Mouse (Mus musculus) 3134 (cell line): ENCODE results near the gene Uqcc2.

Experiments used
- DNase-seq: peaks from one replicate; pipeline ENCODE4 v3.0.0-alpha.2; 2011; ENCODE audit warnings: low spot score; ENCODE audit not compliant: insufficient read length; ENCODE audit errors: extremely low read depth

Gene Uqcc2

DNA sequence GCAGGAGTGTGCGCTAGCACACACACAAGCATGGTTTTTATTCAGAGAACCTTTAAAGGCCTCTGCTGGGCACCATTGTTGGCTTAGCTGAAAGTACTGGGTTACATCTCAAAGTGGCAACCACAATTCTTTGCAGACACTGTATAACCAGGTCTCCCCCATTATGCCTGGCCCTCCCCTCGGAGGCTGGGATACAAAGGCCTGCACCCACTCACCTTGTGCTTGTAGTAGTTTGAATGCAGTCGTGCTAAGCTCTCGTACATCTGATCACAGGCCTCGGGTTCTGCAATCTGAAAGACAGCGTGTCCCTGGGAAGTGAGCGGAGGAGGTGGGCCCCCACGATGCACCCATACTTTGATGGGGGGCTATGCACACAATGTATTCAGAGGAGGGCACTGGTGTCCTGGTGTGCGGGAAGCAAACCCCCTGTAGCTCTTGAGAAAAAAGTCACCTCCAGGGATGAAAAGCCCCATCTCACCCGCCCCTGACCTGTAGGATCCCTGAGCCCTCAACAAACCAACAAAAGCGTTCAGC lies 8.0 kb downstream of the Uqcc2 start:
- no peak for DNase-seq

DNA sequence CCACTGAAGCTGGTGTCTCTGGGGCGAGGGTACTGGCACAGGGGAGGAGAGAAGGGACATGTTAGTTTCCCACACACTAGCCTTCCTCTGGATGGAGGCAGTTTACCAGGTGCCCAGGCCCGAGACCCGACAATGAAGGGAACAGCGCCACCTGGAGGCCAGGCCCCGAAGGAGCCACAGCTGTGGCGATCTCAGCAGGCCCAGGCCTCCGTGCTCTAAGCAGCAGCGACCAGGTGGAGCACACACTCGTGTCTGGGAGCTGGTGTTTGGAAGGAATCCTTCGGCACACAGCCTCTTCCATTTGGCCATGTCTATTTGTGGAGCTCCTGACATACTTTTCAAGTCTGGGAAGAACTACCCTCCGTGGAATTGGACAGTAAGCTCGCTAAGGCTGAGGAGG lies 8.5 kb downstream of the Uqcc2 start:
- DNase-seq = peak; percentile 71

DNA sequence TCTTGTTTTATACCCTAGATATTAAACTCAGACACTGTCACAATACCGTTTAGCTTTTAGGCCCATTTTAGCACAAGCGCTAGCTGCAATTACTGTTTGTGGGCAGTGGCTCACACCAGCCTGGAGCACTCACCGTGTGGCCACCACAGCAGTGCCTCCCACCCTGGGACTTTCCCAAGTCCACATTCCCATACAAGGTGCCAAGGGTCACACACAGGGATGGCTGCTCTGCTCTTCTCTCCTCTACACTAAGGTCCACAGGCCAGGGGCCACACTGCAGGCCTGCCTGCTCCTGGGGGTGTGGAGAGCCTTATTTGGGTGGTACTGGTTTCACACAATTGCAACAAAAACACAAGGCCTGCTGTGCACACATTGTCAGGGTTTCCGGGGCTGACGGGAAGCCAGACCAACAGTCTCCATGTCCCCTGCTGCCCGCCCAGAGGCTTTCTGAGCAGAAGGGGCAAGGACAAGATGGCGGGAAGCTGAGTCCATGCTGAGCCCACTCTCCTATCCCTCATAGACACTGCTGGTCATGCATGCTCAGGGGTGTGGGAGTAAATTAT lies 9.8 kb downstream of the Uqcc2 start:
- DNase-seq = no peak

DNA sequence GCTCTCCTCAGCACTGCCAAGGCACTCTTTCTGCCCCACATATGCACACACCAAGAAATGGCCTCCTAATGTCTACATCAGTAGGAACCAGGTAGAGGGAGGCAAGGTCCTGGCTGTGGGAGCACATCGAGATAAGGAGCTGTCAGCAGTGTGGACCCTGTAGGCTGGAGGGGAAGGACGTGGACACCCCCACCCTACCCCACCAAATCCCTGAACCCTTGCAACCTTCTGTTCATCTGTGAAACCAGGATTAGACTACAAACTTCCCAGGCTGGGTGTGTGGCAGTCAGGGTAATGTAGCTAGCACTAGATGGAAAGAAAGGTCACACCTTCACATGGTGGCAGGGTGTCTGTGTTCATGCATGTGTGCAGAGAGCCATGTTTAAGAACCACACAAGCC lies 10.6 kb downstream of the Uqcc2 start:
- DNase-seq = no peak

DNA sequence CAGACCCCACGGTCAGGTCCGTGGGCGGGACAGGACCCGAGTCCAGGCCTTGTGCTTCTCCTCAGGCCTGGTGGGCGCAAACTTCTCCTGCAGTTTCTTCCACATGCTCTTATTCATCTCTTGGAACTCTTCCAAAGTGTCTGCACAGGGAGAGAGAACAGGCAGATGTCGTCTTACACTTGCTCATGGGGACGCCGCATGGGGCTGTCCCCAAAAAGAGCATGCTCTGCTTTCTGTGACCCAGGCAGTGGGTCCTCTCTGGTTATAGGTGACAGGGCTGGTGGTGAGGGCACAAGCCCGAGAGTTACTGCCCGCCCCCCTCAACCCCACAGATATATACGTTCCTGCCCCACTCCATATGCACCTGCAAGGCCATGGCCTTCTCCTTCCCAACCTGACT lies 11.0 kb downstream of the Uqcc2 start:
- DNase-seq = peak; percentile 40

DNA sequence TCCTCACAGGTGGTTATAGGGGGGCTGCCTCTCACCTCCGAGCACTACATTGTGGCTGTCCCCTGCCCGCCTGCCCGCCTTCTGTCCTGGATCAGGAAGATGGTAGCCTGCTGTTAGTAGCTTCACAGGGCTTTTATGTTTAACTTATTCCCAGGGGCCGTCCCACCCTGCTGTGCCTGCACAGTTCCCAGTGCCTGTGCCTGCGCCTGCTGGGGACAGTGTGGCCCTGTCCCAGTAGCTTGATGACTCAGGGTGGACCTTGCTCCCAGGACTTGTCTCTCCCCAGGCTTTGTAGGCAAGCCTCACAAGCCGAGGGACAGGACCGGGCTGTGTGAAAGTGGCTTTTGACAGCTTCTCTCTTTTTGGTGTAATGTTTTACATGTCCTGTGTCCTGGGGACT lies 11.9 kb downstream of the Uqcc2 start:
- DNase-seq = peak; percentile 20

DNA sequence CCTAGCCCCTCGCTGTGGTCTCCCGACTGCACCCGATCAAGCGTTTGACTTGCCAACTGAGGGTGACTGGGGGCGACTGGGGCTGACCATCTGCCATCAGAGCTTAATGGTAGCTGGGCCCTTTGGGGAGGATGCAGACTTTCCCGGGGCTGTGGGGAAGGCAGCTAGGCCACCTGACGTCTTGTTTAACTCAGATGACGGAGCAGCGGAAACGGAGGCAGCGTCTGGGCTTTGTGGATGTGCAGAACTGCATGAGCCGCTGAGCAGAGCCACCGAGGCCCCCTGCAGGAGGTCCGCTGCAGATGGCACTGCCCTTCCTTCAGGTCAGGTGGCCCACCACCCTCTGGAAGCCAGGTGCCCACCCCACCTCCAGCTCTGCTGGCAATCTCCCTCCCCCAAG lies 12.4 kb downstream of the Uqcc2 start:
- DNase-seq = peak; percentile 29

DNA sequence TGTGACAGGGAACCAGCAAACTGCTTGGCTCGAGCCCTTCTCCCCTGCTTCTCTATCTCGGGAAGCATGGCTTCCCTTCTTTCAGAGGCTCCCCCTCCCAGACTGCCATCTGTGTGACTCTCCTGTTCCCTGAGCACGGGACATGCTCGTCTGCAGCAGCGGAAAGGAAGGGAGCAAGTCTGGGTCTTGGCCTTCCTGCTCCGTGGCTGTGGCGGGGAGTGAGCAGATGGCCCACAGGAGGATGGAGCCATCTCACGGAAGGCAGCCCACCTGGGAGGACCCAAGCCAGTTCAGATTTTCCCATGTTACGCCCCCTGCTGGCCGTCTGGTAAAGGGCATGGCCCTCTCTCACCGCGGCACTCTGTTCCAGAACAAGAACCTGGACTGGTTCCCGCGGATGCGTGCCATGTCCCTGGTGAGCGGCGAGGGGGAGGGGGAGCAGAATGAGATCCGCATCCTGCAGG lies 13.1 kb downstream of the Uqcc2 start:
- DNase-seq = peak; percentile 24

DNA sequence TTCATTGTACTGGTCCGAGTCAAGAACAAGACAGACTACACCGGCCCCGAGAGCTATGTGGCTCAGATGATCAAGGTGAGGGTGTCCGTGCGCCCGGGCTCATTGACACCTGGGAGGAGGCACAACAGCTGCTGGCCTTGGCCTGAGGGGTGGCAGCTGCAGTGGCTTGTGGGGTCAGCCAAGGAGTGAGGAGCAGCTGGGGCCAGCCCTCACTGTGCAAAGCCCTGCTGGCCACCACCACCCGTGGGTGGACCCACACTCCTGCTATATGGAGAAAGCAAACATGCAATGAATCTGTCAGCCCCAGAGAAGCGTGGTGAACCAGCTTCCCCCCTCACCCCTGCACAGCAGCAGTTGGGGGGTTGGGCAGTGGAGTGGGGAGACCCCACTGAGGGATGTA lies 13.8 kb downstream of the Uqcc2 start:
- DNase-seq = no peak

DNA sequence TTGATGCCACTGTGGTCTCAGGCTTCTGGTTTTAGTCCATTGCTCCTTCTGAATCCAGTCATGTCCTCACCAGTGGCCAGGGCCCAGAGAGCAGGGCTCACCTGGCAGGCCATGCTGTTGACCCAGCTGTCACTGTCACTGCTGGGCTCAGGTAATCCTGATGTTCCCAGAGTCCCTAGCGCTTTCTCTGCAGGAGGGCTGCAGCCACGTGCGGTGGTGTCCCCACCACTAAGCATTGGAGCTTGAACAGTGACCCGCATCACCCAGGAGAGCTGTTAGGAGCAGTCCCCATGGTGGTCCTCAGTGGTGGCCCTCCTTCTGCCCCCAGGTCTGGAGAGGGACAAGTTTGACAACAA lies 14.2 kb downstream of the Uqcc2 start:
- no peak for DNase-seq

DNA sequence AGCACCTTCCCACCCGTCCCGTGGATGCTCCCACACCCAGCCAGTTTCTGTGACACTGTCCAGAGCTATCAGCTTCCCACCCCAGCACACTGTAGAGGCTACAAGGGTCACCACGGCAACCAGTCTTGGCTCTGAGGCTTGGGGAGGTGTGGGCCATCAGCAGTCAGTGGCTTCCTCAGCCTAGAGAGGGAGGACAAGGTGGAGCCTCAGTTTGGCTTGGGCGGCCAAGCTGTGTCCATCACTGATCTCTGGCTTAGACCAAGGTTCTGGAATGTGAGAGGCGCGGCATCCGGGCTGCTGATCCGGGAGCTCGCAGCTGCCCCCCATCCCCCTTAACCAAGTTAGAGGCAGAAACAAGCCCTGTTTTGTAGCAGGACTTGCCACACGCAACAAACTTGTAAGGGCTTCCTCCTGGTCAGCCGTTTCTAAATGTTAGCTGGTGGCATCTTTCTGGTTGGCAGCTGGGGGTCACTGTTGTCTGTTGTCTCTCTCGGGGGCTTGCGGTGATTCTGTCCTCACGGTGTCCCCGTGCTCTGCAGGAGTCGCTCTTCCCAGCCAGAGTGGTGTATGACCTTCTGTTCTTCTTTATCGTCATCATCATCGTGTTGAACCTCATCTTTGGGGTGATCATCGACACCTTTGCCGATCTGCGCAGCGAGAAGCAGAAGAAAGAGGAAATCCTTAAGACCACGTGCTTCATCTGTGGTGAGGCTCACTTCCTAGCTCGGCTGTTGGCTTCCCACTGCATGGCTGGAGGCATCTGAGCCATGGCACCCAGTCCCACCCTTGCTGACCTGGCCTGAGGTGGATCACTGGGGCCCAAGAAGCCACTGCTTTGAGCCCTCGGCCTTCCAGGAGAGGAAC lies 14.8 kb downstream of the Uqcc2 start:
- DNase-seq = no peak

DNA sequence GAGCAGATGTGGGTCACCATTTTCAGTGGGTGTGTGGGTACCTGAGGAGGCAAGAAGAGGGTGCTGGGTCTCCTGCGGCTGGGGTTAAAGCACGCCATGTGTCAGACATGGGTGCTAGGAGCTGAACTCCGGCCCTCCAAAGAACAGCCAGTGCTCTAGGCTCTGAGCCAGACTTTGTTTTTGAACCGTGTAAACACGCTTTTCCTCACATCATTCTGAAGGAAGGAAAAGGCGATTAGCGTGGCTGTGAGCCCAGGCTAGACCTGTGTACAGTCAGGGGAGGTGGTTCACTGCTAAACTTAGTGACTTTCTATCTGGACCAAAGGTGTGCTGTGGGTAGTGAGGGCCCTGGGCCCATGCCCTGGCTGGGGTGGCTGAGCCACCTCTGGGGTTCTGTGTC lies 23.6 kb downstream of the Uqcc2 start:
- DNase-seq = no peak

DNA sequence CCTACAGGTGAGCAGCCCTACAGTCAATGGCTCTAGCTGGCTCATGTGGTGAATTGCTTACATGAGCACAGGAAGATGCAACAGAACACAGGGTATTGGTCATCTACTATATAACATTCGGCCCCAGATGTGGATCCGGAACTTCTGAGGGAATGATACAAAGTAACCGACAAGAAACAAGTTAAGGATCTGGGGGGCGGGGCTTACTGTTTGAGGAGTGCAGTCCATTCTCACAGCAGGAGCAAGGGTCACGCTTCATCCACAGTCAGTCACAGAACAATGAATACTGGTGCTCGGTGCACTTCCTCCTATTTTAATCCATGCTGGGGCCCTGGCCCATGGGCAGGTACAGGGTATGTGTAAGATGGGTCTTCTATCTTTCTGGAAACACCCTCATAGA lies 25.8 kb downstream of the Uqcc2 start:
- no peak for DNase-seq

DNA sequence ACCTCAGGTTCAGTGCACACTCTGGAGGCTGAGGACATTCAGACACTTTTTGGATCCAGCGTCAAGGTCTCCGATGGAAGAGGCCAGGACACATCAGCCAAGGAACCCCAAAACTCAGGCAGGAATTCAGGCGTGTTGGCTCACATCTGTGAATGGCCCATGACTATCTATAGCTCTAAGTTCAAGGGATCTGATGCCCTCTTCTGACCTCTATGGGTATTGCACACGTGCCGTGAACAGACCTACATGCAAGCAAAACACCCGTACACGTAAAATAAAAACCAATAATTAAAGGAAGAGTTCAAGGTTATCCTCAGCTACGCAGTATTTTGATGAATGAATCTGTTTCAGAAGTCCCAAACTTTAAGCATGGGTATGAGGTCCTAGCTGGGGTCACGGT lies 27.0 kb downstream of the Uqcc2 start:
- no peak for DNase-seq

DNA sequence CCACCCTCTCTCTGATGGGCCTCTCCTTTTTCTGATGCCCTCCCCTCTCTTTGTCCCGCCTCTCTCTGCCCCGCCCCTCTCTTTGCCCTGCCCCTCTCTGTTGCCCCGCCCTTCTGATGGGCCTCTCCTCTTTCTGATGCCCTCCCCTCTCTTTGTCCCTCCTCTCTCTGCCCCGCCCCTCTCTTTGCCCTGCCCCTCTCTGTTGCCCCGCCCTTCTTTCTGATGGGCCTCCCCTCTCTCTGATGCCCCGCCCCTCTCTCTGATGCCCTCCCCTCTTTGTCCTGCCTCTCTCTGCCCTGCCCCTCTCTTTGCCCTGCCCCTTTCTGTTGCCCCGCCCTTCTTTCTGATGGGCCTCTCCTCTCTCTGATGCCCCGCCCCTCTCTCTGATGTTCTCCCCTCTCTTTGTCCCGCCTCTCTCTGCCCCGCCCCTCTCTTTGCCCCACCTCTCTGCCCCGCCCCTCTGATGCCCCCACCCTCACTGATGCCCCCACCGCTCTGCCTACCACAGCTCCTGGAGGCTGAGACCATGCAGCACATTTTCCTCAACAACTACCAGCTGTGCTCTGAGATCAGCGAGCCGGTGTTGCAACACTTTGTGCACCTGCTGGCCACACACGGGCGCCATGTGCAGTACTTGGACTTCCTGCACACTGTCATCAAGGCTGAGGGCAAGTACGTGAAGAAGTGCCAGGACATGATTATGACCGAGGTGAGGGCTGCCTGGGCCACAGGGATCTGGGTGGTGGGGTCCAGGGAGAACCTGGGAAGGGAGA lies 27.8 kb downstream of the Uqcc2 start:
- DNase-seq = no peak

DNA sequence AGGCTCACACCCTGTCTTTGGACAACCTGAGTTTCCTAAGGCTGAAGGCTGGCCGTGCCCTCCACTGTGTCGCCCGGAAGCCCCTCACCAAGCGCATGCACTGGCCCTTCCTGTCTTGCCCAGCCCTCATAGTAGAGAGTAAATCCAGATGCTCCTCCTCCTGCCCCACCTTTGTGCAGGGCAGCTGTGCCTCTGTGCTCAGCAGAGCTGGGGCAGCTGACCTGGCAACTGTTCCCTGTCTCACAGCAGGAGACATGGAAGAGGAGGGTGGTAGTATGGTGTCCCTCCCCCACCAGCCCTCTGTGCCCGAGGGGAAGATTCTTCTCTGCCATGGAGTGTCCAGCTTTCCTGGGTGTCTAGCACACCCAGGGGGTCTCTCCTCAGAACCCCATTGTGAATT lies 32.0 kb downstream of the Uqcc2 start:
- DNase-seq = no peak

DNA sequence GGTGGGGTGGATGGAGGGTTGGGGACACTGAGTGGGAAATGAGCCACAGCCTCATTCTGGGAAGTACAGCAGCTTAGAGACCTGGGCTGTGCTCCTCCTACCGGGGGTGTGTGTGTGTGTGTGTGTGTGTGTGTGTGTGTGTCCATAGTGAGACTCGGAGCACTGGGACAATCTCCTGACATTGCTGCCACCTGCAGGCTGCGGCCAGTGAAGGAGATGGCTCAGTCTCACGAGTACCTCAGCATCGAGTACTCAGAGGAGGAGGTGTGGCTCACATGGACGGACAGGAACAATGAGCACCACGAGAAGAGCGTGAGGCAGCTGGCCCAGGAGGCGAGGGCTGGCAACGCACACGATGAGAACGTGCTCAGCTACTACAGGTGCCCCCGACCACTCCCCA lies 38.0 kb downstream of the Uqcc2 start:
- no peak for DNase-seq

DNA sequence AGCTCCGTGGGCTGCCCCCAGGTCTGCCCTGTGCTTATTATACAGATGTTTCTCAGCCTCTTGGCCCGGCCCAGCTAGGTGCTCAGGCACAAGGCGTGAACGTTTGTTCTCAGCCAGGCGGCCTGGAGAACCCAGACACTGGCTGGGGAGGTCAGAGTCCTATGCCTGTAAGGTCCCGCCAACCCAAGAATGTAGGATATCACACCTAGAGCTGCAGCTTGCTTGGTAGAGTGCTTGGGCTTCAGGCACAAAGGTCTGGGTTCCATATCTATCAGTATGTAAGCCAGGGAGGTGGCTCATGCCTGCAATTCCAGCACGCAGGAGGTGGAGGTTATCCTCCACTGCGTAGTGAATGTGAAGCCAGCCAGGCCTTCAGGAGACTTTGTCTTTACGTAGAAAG lies 43.6 kb downstream of the Uqcc2 start:
- no peak for DNase-seq

DNA sequence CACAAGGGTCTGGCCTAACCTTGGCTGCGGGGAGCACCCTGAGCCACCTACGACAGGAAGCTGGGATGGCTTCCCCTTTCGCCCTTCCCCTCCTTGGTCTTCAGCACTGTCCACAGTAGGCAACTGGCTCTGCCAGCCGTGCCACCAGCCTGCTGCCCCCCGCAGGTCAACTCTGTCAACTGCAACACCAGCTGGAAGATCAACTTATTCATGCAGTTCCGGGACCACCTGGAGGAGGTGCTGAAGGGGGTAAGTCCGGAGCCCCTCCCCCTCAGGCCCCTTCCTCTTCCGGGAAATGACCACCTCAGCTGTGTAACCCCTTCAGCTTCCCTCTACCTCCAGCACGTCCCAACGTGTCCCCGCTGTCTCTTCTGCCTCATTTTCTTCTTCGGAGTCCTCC lies 46.3 kb downstream of the Uqcc2 start:
- no peak for DNase-seq

DNA sequence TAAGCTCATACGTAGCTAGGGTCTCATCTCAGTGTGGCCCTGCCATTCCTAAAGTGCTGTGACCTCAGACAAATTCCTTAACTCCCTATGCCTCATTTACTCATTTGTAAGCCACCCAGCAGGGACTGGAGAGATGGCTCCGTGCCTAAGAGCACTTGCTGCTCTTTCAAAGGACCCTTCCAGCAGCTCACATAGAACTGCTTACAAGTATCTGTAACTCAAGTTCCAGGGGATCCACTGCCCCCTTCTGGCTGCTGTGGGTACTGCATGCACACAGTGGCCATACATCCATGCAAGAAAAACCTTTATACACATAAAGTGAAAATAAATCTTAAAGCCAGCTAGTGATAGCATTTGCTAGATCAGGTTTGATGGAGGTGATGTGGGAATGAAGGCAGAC lies 48.0 kb downstream of the Uqcc2 start:
- peak; percentile 50 for DNase-seq

DNA sequence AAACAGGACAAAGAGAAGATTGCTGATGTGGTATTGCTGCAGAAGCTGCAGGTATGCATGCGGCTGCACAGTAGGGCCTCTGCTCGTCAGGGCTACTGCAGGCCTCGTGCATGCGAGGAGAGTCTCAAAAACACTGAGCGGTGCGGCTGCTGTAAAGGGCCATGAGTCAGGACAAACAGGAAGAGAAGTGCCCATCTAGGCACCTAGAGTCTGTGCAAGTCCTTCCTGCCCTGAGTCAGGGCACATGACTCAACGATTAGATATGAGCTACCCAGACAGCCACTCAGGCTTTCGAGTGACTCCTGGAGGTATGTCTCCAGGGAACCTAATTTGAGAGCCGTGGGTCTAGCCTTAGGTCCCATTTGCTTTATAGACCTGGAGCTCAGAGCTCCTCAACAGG lies 50.1 kb downstream of the Uqcc2 start:
- peak; percentile 78 for DNase-seq

DNA sequence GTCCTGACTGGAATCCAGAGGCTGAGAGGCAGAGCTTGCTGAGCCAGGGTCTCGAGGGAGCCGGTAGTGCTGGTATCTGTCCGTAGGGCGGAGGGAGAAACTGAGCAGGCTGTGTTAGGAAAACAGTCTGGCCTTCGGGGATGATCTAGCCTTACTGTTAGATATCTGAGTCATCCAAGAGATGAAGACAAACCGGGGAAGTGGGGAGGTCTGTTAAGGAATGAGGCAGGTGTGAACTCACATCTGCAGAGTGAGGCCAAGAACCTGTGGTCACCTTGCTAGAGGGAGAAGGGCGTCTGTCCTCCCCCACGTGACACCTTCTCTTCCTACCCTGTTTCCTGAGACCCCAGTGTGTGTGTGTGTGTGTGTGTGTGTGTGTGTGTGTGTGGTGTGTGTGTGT lies 50.9 kb downstream of the Uqcc2 start:
- peak; percentile 64 for DNase-seq
